Mouse (Mus musculus): Measurements from ENCODE around the gene Mical2. TPM values are rescaled to one million over a fixed set of nuclear protein-coding genes. Genes with fewer than 3 reads are reported as not detected.

Gene Mical2
- polyA plus RNA-seq, 1 experiment from 2014 or later: 2.5 TPM

GRCm38 (mm10) chr7:112288352-112289107, 62.9 kb downstream of the Mical2 start:
- DNase-seq (ENCODE audit: low spot score) (no peak), ATAC-seq (replicated peaks; ENCODE audit: insufficient number of reproducible peaks, low FRiP score, low TSS enrichment, low read depth) (no peak)
- no peaks in the 10 kb centered on the region for H3K4me1 ChIP-seq (ENCODE audit: control insufficient read depth, insufficient read depth, low read length)
- H3K9me3 ChIP-seq (replicated peaks; ENCODE audit: control insufficient read depth, low read length): no peaks in the 10 kb centered on the region
- WGBS: 85% methylated on average over 5 of the region's 5 CpGs
- no peak overlapping the region for H3K4me2 ChIP-seq (ENCODE audit: low read depth, low read length)
- H3K27me3 ChIP-seq (ENCODE audit: control insufficient read depth, insufficient read depth, low read length): no peaks in the 10 kb centered on the region
- H3K4me3 ChIP-seq (ENCODE audit: low read depth, low read length): no peak overlapping the region
- H3K27ac ChIP-seq (replicated peaks; ENCODE audit: low read depth, low read length): no peak overlapping the region
- no peak overlapping the region for H3K9ac ChIP-seq (replicated peaks; ENCODE audit: low read length)
- H3K36me3 ChIP-seq (replicated peaks; ENCODE audit: control insufficient read depth, insufficient read depth, low read depth, low read length): no peaks in the 10 kb centered on the region

- H3K27me3 ChIP-seq (ENCODE audit: control insufficient read depth, insufficient read depth, low read length): no peaks in the 10 kb centered on the region
- no peak overlapping the region for H3K9ac ChIP-seq (replicated peaks; ENCODE audit: low read length)
- no peaks in the 10 kb centered on the region for H3K36me3 ChIP-seq (replicated peaks; ENCODE audit: control insufficient read depth, insufficient read depth, low read depth, low read length)
- H3K4me3 ChIP-seq (ENCODE audit: low read depth, low read length): no peak overlapping the region
- DNase-seq (ENCODE audit: low spot score) (no peak), ATAC-seq (replicated peaks; ENCODE audit: insufficient number of reproducible peaks, low FRiP score, low TSS enrichment, low read depth) (no peak)
- no peak overlapping the region for H3K27ac ChIP-seq (replicated peaks; ENCODE audit: low read depth, low read length)
- no peak overlapping the region for H3K4me2 ChIP-seq (ENCODE audit: low read depth, low read length)
- no peaks in the 10 kb centered on the region for H3K4me1 ChIP-seq (ENCODE audit: control insufficient read depth, insufficient read depth, low read length)
- 62% methylated on average over 5 of the region's 5 CpGs for WGBS
- H3K9me3 ChIP-seq (replicated peaks; ENCODE audit: control insufficient read depth, low read length): no peaks in the 10 kb centered on the region
These were observed 63.9 kb downstream of the Mical2 start for GRCm38 (mm10) chr7:112289514-112289913.

- Histone ChIP-seq H3K9me3 (replicated peaks; ENCODE audit: control insufficient read depth, low read length) (no peaks in the 10 kb centered on the region), H3K36me3 (replicated peaks; ENCODE audit: control insufficient read depth, insufficient read depth, low read depth, low read length) (no peaks in the 10 kb centered on the region), H3K27me3 (ENCODE audit: control insufficient read depth, insufficient read depth, low read length) (no peaks in the 10 kb centered on the region), H3K4me3 (ENCODE audit: low read depth, low read length) (no peak overlapping the region), H3K4me1 (ENCODE audit: control insufficient read depth, insufficient read depth, low read length) (no peaks in the 10 kb centered on the region), H3K27ac (replicated peaks; ENCODE audit: low read depth, low read length) (no peak overlapping the region), H3K4me2 (ENCODE audit: low read depth, low read length) (no peak overlapping the region), H3K9ac (replicated peaks; ENCODE audit: low read length) (no peak overlapping the region)
- 64% methylated on average over 4 of the region's 4 CpGs for WGBS
- ATAC-seq (replicated peaks; ENCODE audit: insufficient number of reproducible peaks, low FRiP score, low TSS enrichment, low read depth) (no peak), DNase-seq (ENCODE audit: low spot score) (no peak)
These were observed 64.3 kb downstream of the Mical2 start for GRCm38 (mm10) chr7:112289990-112290389.

GRCm38 (mm10) chr7:112293456-112294104, 67.9 kb downstream of the Mical2 start:
- ATAC-seq (replicated peaks; ENCODE audit: insufficient number of reproducible peaks, low FRiP score, low TSS enrichment, low read depth) (no peak), DNase-seq (ENCODE audit: low spot score) (no peak)
- Histone ChIP-seq H3K9ac (replicated peaks; ENCODE audit: low read length) (no peak overlapping the region), H3K4me3 (ENCODE audit: low read depth, low read length) (no peak overlapping the region), H3K27me3 (ENCODE audit: control insufficient read depth, insufficient read depth, low read length) (no peaks in the 10 kb centered on the region), H3K9me3 (replicated peaks; ENCODE audit: control insufficient read depth, low read length) (no peaks in the 10 kb centered on the region), H3K4me1 (ENCODE audit: control insufficient read depth, insufficient read depth, low read length) (no peaks in the 10 kb centered on the region), H3K27ac (replicated peaks; ENCODE audit: low read depth, low read length) (no peak overlapping the region), H3K4me2 (ENCODE audit: low read depth, low read length) (no peak overlapping the region), H3K36me3 (replicated peaks; ENCODE audit: control insufficient read depth, insufficient read depth, low read depth, low read length) (no peaks in the 10 kb centered on the region)
- WGBS: 61% methylated on average over 7 of the region's 7 CpGs

GRCm38 (mm10) chr7:112295426-112296221, 70.0 kb downstream of the Mical2 start:
- no peak overlapping the region for H3K4me3 ChIP-seq (ENCODE audit: low read depth, low read length)
- no peak for ATAC-seq (replicated peaks; ENCODE audit: insufficient number of reproducible peaks, low FRiP score, low TSS enrichment, low read depth)
- 66% methylated on average over 8 of the region's 8 CpGs for WGBS
- H3K27ac ChIP-seq (replicated peaks; ENCODE audit: low read depth, low read length): no peak overlapping the region
- H3K9ac ChIP-seq (replicated peaks; ENCODE audit: low read length): no peak overlapping the region
- H3K27me3 ChIP-seq (ENCODE audit: control insufficient read depth, insufficient read depth, low read length): no peaks in the 10 kb centered on the region
- no peaks in the 10 kb centered on the region for H3K9me3 ChIP-seq (replicated peaks; ENCODE audit: control insufficient read depth, low read length)
- no peak for DNase-seq (ENCODE audit: low spot score)
- no peaks in the 10 kb centered on the region for H3K4me1 ChIP-seq (ENCODE audit: control insufficient read depth, insufficient read depth, low read length)
- H3K4me2 ChIP-seq (ENCODE audit: low read depth, low read length): no peak overlapping the region
- H3K36me3 ChIP-seq (replicated peaks; ENCODE audit: control insufficient read depth, insufficient read depth, low read depth, low read length): no peaks in the 10 kb centered on the region

- DNase-seq (ENCODE audit: low spot score): no peak
- Histone ChIP-seq H3K4me2 (ENCODE audit: low read depth, low read length) (no peak overlapping the region), H3K36me3 (replicated peaks; ENCODE audit: control insufficient read depth, insufficient read depth, low read depth, low read length) (no peaks in the 10 kb centered on the region), H3K27me3 (ENCODE audit: control insufficient read depth, insufficient read depth, low read length) (no peaks in the 10 kb centered on the region), H3K27ac (replicated peaks; ENCODE audit: low read depth, low read length) (no peak overlapping the region), H3K4me3 (ENCODE audit: low read depth, low read length) (no peak overlapping the region), H3K9ac (replicated peaks; ENCODE audit: low read length) (no peak overlapping the region), H3K4me1 (ENCODE audit: control insufficient read depth, insufficient read depth, low read length) (no peaks in the 10 kb centered on the region), H3K9me3 (replicated peaks; ENCODE audit: control insufficient read depth, low read length) (no peaks in the 10 kb centered on the region)
- no peak for ATAC-seq (replicated peaks; ENCODE audit: insufficient number of reproducible peaks, low FRiP score, low TSS enrichment, low read depth)
- WGBS: 93% methylated on average over 9 of the region's 9 CpGs
These were observed 72.4 kb downstream of the Mical2 start for GRCm38 (mm10) chr7:112298032-112298431.

GRCm38 (mm10) chr7:112298871-112299422, 73.3 kb downstream of the Mical2 start:
- no peak overlapping the region for H3K9ac ChIP-seq (replicated peaks; ENCODE audit: low read length)
- ATAC-seq (replicated peaks; ENCODE audit: insufficient number of reproducible peaks, low FRiP score, low TSS enrichment, low read depth) (no peak), DNase-seq (ENCODE audit: low spot score) (no peak)
- no peak overlapping the region for H3K4me2 ChIP-seq (ENCODE audit: low read depth, low read length)
- no peak overlapping the region for H3K4me3 ChIP-seq (ENCODE audit: low read depth, low read length)
- no peaks in the 10 kb centered on the region for H3K9me3 ChIP-seq (replicated peaks; ENCODE audit: control insufficient read depth, low read length)
- H3K4me1 ChIP-seq (ENCODE audit: control insufficient read depth, insufficient read depth, low read length): no peaks in the 10 kb centered on the region
- 71% methylated on average over 3 of the region's 3 CpGs for WGBS
- no peak overlapping the region for H3K27ac ChIP-seq (replicated peaks; ENCODE audit: low read depth, low read length)
- no peaks in the 10 kb centered on the region for H3K27me3 ChIP-seq (ENCODE audit: control insufficient read depth, insufficient read depth, low read length)
- no peaks in the 10 kb centered on the region for H3K36me3 ChIP-seq (replicated peaks; ENCODE audit: control insufficient read depth, insufficient read depth, low read depth, low read length)

Measured in embryonic facial prominence, embryonic 11.5 days (tissue).